Mouse (Mus musculus) megakaryocyte, embryonic 14.5 days (primary cell): Measurements from ENCODE around the gene Eml1.

Experiments used
- FLI1 ChIP-seq: IDR thresholded peaks from 2 replicates; pipeline ENCODE4 v1.6.1; 2012; ENCODE audit warnings: low read length, inconsistent platforms, mixed read lengths
- GATA1 ChIP-seq: IDR thresholded peaks from 3 replicates; pipeline ENCODE4 v1.6.1; 2012; ENCODE audit warnings: mixed read lengths, low read length, inconsistent platforms, borderline replicate concordance

- TF ChIP-seq GATA1: no peak
- TF ChIP-seq FLI1: no peak
These were observed 7.8 kb downstream of the Eml1 start for GRCm38 (mm10) chr12:108378379-108379133.
